Mouse (Mus musculus) heart, postnatal 10 days (tissue): ENCODE data around the gene Prdm10. TPM values are rescaled to one million over a fixed set of nuclear protein-coding genes. Genes with fewer than 3 reads are reported as not detected.
A peak's percentile ranks its signal among the peaks of the same experiment; 100 is the strongest.

ENCODE experiments used
- DNase-seq, 2 experiments: peaks; one replicate each; pipeline ENCODE4 v3.0.0; 2021
- intact Hi-C: fragments of 180-260 bp; cut with DNase I; formaldehyde crosslinking; loops from one replicate; pipeline ENCODE4 v1.15.1; 2025
- total RNA-seq, 2 experiments: library from RNA; stranded (reverse); gene quantifications; 2 replicates each; pipeline ENCODE4 v1.2.3; 2021

Prdm10 gene
- total RNA-seq, 2 experiments from 2014 or later, result 5.2 to 6.0 TPM

- DNase-seq, result no peak
- intact Hi-C loops, result no loop called here
Observed at GRCm38 (mm10) chr9:31260219-31260618, 20.1 kb upstream of the Prdm10 start.

GRCm38 (mm10) chr9:31262226-31263105, 17.9 kb upstream of the Prdm10 start:
- peak; percentile 49 to 52 for DNase-seq
- intact Hi-C loops, result no loop called here

DNA sequence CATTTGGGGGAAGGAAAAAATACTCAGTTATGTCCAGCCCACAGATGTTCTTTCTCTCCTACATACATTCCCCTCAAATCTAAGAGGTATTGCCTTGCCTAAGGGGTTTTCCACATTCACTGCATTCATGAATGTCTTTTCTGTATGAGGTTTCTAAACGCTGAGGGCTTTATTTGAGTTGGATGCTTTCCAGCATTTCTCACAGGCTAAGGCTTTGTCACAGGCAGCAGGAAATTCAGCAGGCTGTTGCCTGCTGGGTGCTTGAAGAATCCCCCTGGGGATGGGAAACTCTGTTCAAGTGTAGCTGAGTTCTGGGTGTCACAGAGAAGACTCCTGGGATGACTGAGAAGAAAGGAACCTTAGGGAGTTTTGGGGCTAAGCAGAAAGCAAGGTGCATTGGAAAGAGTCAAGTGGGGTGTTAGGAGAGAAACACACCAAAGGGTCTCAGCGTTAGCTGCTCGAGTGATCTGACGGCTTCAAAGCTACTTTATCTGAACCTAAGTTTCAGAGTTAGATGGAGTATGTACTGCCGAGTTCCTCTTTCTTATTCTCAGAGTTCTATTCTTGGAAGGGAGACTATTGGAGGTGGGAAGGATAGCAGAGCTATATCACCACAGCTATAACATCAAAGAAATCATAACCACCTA, 14.2 kb upstream of the Prdm10 start:
- peak; percentile 44 to 51 for DNase-seq
- intact Hi-C loops, result no loop called here

GRCm38 (mm10) chr9:31271221-31272015, 8.9 kb upstream of the Prdm10 start:
- intact Hi-C loops, result no loop called here
- no peak for DNase-seq

DNA sequence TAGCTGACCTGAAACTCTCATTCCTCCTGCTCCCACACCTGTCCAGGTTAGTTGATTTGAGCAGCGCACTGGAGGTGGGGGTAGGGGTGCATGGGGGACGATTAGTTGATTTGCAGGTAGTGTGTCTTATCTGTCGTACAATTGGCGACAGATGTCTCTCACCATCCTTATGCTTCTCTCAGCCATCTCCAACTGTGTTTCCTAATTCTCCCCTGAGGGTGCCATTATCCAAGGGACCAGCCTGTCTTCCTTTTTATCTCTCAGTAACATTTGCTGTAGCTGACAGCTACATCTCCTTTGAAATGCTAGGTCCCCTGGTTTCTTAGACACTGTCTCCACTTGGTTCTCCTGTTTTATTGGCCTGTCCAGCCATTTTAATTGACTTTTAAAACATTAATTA, 8.2 kb upstream of the Prdm10 start:
- intact Hi-C loops, result no loop called here

GRCm38 (mm10) chr9:31278651-31279050, 1.7 kb upstream of the Prdm10 start:
- no peak for DNase-seq
- intact Hi-C loops, result loop anchor here (2.0 kb wide), 1 partner anchor 24 kb away; no protein-coding TSS in a partner anchor

More for the DNA sequence above, 8.2 kb upstream of the Prdm10 start:
- no peak for DNase-seq

- intact Hi-C loops, result loop anchor here (2.0 kb wide), 1 partner anchor 25 kb away; no protein-coding TSS in a partner anchor
Observed at GRCm38 (mm10) chr9:31279306-31279705, 1.0 kb upstream of the Prdm10 start.

DNA sequence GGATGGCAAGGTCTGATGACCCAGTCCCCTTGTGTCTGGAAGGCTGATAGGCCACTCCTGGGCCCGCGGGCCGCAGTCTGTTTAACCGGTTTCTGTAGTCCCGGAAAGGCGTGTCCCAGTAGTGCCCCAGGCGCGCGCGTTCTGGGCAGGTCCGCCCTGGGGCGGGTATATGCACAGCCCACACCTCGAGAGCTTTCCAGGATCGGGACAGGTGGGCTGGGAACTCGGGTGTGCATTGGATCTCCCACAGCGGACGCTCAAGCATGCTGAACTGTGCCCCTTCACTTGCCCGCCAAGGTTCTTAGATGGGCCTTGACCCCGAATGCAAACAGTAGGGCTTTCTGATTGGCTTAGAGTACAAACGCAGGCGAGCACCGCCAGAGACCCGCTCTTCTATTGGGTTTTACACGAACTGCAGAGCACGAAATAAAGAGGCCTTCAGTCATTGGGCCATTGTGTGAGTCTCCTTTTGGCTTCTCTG, 413 bp upstream of the Prdm10 start:
- DNase-seq, result no peak
- intact Hi-C loops, result loop anchor here (1.0 to 5.0 kb wide), 4 partner anchors 25 to 113 kb away; partner anchors contain the start of gene Aplp2

More at GRCm38 (mm10) chr9:31279306-31279705, 1.0 kb upstream of the Prdm10 start:
- DNase-seq, result no peak

- intact Hi-C loops, result loop anchor here (5.0 kb wide), 2 partner anchors 66 to 114 kb away; no protein-coding TSS in a partner anchor
Observed at GRCm38 (mm10) chr9:31281011-31281662, 799 bp downstream of the Prdm10 start.

GRCm38 (mm10) chr9:31281663-31282015, 1.3 kb downstream of the Prdm10 start:
- peak in 1 of 2 experiments; percentile 33 for DNase-seq
- intact Hi-C loops, result loop anchor here (5.0 kb wide), 2 partner anchors 66 to 114 kb away; no protein-coding TSS in a partner anchor

More at GRCm38 (mm10) chr9:31281011-31281662, 799 bp downstream of the Prdm10 start:
- peak; percentile 91 to 92 for DNase-seq

- no peak for DNase-seq
- intact Hi-C loops, result loop anchor here (5.0 kb wide), 2 partner anchors 65 to 115 kb away; no protein-coding TSS in a partner anchor
Observed at GRCm38 (mm10) chr9:31282536-31282935, 2.2 kb downstream of the Prdm10 start.

DNA sequence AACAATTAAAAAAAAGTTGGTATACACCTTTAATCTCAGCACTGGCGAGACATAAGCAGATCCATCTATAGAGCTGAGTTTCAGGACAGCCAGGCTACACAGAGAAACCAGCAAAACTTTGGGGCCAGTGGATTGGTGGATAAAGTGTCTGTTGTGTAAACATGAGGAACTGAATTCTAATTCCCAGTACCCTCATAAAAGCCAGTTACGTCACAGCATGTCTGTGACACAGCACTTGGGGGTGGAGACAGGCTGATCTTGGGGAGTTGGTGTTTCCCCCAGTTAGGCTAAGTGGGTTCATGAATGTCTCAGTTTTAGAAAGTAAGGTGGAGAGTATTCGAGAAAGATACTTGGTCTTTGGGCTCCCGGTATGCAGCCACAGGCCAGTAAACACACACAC, 2.7 kb downstream of the Prdm10 start:
- no peak for DNase-seq

DNA sequence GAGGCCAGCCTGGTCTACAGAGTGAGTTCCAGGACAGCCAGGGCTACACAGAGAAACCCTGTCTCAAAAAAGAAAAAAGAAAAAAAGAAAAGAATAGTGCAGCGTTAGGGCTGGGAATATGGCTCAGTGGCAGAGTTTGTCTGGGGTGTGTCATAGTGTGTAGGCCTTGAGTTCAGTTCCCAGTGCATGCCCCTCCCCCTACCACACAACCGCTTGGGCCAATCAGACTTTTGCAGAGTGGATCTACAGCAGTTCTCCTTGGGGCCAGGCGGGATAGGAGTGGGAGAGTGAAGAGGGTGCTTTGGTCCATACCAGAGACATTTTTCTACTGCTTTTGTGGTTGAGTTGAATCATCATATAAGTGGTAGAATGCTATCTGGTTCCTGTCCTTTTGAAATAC, 3.6 kb downstream of the Prdm10 start:
- intact Hi-C loops, result loop anchor here (5.0 kb wide), 2 partner anchors 63 to 117 kb away; no protein-coding TSS in a partner anchor
- no peak for DNase-seq

More for the DNA sequence above, 2.7 kb downstream of the Prdm10 start:
- intact Hi-C loops, result loop anchor here (5.0 kb wide), 2 partner anchors 64 to 116 kb away; no protein-coding TSS in a partner anchor

- no peak for DNase-seq
- intact Hi-C loops, result no loop called here
Observed at GRCm38 (mm10) chr9:31290201-31290862, 10.0 kb downstream of the Prdm10 start.

DNA sequence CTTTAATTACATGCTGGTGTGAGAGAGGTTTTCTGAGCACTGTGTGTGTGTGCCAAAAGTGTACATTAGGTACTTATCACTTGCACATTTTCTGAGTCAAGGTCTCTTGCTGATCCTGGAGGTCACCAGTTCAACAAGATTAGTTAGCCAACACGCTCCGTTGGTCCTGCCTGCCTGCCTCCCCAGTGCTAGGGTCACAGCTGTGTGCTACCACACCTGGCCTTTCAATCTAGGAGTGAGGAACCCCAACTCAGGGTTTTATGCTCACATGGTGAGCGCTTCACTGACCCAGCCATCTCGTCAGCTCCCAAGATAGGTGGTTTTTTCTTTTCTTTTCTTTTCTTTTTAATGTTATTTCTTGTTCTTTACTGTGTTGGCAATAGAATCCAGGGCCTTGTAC, 11.6 kb downstream of the Prdm10 start:
- DNase-seq, result no peak
- intact Hi-C loops, result no loop called here

DNA sequence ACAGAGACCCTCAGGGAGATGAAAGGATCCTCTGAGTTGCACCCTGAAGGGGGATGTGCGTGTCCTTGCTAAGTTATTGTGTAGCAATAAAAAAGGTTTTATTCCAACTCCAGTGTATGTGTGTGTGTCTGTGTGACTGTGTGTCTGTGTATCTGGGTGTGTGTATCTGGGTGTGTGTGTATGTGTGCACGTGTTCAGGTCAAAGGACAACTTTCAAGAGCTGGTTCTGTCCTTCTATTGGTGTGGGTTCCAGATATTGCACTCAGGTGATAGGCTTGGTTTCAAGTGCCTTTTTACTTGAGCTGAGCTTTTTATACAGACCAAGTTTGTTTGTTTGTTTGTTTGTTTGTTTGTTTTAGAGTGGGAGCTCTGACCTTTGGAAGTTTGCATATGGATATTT, 12.9 kb downstream of the Prdm10 start:
- no peak for DNase-seq
- intact Hi-C loops, result no loop called here

DNA sequence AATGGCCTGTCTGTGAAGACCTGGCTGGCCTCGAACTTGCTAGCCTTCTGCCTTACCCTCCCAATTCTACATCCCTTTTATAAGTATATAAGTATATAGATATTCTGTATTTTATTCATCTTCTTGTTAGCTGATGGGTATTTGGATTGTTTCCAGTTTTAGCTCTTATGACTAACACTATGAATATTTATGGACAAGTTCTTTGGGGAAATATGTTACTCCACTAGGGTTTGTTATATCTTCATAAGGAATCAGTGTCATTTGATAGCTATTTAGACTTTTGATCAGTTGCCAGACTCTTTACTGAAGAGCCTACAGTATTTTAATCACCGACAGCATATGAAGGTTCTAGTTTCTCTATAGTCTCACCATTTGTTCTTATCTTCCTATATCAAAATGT, 15.0 kb downstream of the Prdm10 start:
- intact Hi-C loops, result no loop called here
- DNase-seq, result no peak

DNA sequence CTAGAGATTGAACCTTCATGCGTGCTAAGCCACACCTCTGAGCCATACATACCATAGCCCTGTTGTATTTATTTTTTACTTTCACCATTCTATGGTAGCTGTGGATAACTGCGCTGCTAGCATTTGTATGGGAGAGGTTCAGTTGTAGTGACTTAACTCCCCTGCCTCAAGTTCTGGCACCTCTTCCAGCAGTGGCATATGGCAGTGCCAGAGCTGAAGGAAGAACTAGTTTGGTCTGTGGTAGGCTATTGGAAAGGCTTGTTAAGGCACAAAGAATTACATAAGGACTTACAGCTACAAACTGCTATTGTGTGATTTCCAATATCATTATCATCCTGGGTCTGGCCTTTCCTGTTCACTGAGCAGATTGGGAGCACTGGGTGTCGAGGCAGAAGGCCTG, 16.0 kb downstream of the Prdm10 start:
- DNase-seq, result no peak
- intact Hi-C loops, result no loop called here

DNA sequence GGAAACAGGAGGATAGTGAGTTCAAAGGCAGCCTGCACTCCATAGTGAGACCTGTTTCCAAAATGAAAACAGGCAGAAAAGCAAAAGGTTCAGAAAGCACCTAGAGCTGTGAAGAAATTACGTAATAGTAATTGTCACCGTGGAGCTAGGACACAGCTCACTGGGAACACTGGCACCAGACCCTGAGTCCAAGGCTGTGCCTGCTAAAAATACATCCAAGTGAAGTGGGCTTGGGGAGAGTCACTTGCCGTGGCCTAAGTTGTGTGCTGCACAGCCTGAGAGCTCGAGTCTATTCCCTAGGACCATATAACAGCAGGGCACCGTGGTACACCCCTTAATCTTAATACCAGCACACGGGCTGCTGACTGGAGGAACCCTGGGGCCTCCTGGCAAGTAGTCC, 18.4 kb downstream of the Prdm10 start:
- DNase-seq, result peak in 1 of 2 experiments; percentile 32
- intact Hi-C loops, result no loop called here
